Mouse (Mus musculus) liver, adult 2 months (tissue): Measurements from ENCODE around the gene Nudc.

Source experiments
- CTCF ChIP-seq: fragments of 200-500 bp; IDR thresholded peaks from 2 replicates; pipeline ENCODE4 v1.5.1; 2011; ENCODE audit warnings: low read depth, low read length, control low read depth
- POLR2A ChIP-seq: fragments of 200-500 bp; IDR thresholded peaks from 2 replicates; pipeline ENCODE4 v1.6.1; 2011; ENCODE audit warnings: low read length, control low read depth; ENCODE audit not compliant: insufficient read depth; ENCODE audit errors: extremely low read depth

GRCm38 (mm10) chr4:133504300-133504699 lies 41.5 kb downstream of the Nudc start:
- TF ChIP-seq CTCF (no peak), POLR2A (no peak)
